Mouse (Mus musculus) regulatory T cell (primary cell): ENCODE data around the gene Igf2bp2.

Experiments used
- in situ Hi-C: fragments of 300-600 bp; cut with MboI, MseI; formaldehyde crosslinking; loops from one replicate; pipeline ENCODE4 v1.15.1; 2025; ENCODE audit warnings: high pct_unique_total_duplicates

Igf2bp2 gene

GRCm38 (mm10) chr16:22149076-22149475 lies 14.0 kb downstream of the Igf2bp2 start:
- in situ Hi-C loops = no loop called here

- in situ Hi-C loops = no loop called here
Measured at GRCm38 (mm10) chr16:22147131-22147530, 16.0 kb downstream of the Igf2bp2 start.

GRCm38 (mm10) chr16:22146071-22146470 lies 17.0 kb downstream of the Igf2bp2 start:
- in situ Hi-C loops = no loop called here

- in situ Hi-C loops = no loop called here
Measured at GRCm38 (mm10) chr16:22144490-22144889, 18.6 kb downstream of the Igf2bp2 start.

- in situ Hi-C loops = no loop called here
Measured at GRCm38 (mm10) chr16:22140861-22141260, 22.2 kb downstream of the Igf2bp2 start.

GRCm38 (mm10) chr16:22139821-22140220 lies 23.3 kb downstream of the Igf2bp2 start:
- in situ Hi-C loops = no loop called here

GRCm38 (mm10) chr16:22136198-22136597 lies 26.9 kb downstream of the Igf2bp2 start:
- in situ Hi-C loops = no loop called here

GRCm38 (mm10) chr16:22131321-22131720 lies 31.8 kb downstream of the Igf2bp2 start:
- in situ Hi-C loops = no loop called here

GRCm38 (mm10) chr16:22129511-22129910 lies 33.6 kb downstream of the Igf2bp2 start:
- in situ Hi-C loops = no loop called here

GRCm38 (mm10) chr16:22128595-22128994 lies 34.5 kb downstream of the Igf2bp2 start:
- in situ Hi-C loops = no loop called here

- in situ Hi-C loops = no loop called here
Measured at GRCm38 (mm10) chr16:22127806-22128205, 35.3 kb downstream of the Igf2bp2 start.

- in situ Hi-C loops = no loop called here
Measured at GRCm38 (mm10) chr16:22126936-22127335, 36.2 kb downstream of the Igf2bp2 start.

- in situ Hi-C loops = loop anchor here (5.0 kb wide), 1 partner anchor 88 kb away; no protein-coding TSS in a partner anchor
Measured at GRCm38 (mm10) chr16:22124325-22124918, 38.7 kb downstream of the Igf2bp2 start.

GRCm38 (mm10) chr16:22123658-22124057 lies 39.4 kb downstream of the Igf2bp2 start:
- in situ Hi-C loops = loop anchor here (5.0 kb wide), 1 partner anchor 89 kb away; no protein-coding TSS in a partner anchor

- in situ Hi-C loops = loop anchor here (5.0 kb wide), 1 partner anchor 91 kb away; no protein-coding TSS in a partner anchor
Measured at GRCm38 (mm10) chr16:22121109-22121508, 42.0 kb downstream of the Igf2bp2 start.

- in situ Hi-C loops = no loop called here
Measured at GRCm38 (mm10) chr16:22119524-22119923, 43.6 kb downstream of the Igf2bp2 start.

- in situ Hi-C loops = no loop called here
Measured at GRCm38 (mm10) chr16:22118716-22119501, 44.2 kb downstream of the Igf2bp2 start.

- in situ Hi-C loops = no loop called here
Measured at GRCm38 (mm10) chr16:22118151-22118550, 44.9 kb downstream of the Igf2bp2 start.

GRCm38 (mm10) chr16:22116748-22117147 lies 46.4 kb downstream of the Igf2bp2 start:
- in situ Hi-C loops = no loop called here

- in situ Hi-C loops = no loop called here
Measured at GRCm38 (mm10) chr16:22116058-22116457, 47.0 kb downstream of the Igf2bp2 start.

GRCm38 (mm10) chr16:22110036-22110435 lies 53.1 kb downstream of the Igf2bp2 start:
- in situ Hi-C loops = no loop called here

- in situ Hi-C loops = loop anchor here (5.0 kb wide), 1 partner anchor 63 kb away; no protein-coding TSS in a partner anchor
Measured at GRCm38 (mm10) chr16:22109159-22109558, 53.9 kb downstream of the Igf2bp2 start.
